Mouse (Mus musculus) spleen, adult 12 weeks (tissue): ENCODE data around the gene Prkag1.

ENCODE experiments used
- DNase-seq: peaks from one replicate; pipeline ENCODE4 v3.0.0; 2022; ENCODE audit warnings: low spot score

Prkag1 gene

DNA sequence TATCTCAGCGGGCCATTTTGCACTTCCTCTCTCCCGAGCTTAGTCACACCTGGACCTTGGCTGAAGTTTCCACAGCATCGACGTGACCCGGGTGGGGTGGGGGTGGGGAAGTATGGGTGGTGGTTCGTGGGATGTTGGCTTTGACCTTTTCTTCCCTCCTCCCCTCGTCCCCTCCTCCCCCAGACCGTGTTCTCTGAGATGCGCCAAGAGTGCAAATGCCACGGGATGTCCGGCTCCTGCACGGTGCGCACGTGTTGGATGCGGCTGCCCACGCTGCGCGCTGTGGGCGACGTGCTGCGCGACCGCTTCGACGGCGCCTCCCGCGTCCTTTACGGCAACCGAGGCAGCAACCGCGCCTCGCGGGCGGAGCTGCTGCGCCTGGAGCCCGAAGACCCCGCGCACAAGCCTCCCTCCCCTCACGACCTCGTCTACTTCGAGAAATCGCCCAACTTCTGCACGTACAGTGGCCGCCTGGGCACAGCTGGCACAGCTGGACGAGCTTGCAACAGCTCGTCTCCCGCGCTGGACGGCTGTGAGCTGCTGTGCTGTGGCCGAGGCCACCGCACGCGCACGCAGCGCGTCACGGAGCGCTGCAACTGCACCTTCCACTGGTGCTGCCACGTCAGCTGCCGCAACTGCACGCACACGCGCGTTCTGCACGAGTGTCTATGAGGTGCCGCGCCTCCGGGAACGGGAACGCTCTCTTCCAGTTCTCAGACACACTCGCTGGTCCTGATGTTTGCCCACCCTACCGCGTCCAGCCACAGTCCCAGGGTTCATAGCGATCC, 38.9 kb downstream of the Prkag1 start:
- no peak for DNase-seq

- no peak for DNase-seq
Observed at GRCm38 (mm10) chr15:98791771-98792170, 39.5 kb downstream of the Prkag1 start.

- DNase-seq, result no peak
Observed at GRCm38 (mm10) chr15:98791221-98791620, 40.1 kb downstream of the Prkag1 start.

GRCm38 (mm10) chr15:98790761-98791160, 40.6 kb downstream of the Prkag1 start:
- no peak for DNase-seq

DNA sequence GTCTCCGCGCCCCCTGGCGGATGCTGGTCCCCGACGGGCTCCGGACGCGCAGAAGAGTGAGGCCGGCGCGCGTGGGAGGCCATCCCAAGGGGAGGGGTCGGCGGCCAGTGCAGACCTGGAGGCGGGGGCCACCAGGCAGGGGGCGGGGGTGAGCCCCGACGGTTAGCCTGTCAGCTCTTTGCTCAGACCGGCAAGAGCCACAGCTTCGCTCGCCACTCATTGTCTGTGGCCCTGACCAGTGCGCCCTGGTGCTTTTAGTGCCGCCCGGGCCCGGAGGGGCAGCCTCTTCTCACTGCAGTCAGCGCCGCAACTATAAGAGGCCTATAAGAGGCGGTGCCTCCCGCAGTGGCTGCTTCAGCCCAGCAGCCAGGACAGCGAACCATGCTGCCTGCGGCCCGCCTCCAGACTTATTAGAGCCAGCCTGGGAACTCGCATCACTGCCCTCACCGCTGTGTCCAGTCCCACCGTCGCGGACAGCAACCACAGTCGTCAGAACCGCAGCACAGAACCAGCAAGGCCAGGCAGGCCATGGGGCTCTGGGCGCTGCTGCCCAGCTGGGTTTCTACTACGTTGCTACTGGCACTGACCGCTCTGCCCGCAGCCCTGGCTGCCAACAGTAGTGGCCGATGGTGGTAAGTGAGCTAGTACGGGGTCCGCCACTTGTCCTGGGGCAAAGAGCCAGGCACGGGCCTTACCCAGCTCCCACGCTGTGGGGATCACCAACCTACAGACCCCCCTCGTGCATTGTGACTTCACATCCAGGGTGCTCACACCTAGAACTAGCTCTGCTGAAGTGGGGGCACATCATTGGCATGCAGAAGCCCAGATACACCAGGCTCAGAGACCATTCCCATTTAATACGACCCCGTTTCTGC, 41.4 kb downstream of the Prkag1 start, which contains the start of gene Wnt1:
Wnt1 (plus strand) TSS at position 197 of the 875 bp plus-strand sequence.
- DNase-seq, result no peak

DNA sequence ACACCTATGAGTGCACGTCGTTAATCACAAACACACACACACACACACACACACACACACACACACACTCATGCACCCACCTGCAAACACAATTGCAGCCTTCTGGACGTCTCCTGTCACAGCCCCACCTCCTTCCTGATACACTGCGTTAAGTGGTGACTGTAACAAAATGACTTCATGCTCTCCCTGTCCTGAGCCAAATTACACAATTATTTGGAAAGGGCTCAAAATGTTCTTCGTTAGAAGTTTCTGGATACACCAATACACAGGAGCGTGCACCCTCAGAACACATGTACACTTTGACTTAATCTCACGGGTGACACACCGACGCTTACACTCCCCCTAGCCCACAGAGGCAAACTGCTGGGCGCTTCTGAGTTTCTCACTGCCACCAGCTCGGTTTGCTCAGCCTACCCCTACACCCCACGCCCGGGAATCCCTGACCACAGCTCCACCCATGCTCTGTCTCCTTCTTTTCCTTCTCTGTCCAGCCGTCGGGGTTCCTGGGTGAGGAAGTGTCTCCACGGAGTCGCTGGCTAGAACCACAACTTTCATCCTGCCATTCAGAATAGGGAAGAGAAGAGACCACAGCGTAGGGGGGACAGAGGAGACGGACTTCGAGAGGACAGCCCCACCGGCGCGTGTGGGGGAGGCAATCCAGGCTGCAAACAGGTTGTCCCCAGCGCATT, 42.2 kb downstream of the Prkag1 start:
- DNase-seq, result no peak

DNA sequence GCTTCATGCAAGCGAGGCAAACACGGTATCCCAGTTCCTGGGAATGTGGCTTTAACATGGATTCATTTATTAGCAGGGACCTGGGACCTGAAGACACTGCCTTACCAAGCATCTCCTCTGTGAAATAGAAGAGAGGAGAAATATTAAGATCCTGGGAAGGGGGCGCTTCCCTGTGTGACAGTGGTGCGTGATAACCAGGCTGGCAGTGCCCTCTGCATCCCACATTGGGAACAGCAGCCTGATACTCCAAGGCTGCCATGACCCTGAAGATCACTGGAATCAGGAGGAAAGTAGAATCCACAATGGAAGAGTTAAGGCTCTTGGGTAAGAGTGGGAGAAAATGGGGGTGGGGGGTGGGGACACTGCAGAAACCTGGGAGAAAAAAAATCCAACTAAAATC, 43.4 kb downstream of the Prkag1 start:
- DNase-seq, result no peak

GRCm38 (mm10) chr15:98785744-98786143, 45.6 kb downstream of the Prkag1 start:
- no peak for DNase-seq

GRCm38 (mm10) chr15:98781166-98781565, 50.2 kb downstream of the Prkag1 start:
- DNase-seq, result no peak

DNA sequence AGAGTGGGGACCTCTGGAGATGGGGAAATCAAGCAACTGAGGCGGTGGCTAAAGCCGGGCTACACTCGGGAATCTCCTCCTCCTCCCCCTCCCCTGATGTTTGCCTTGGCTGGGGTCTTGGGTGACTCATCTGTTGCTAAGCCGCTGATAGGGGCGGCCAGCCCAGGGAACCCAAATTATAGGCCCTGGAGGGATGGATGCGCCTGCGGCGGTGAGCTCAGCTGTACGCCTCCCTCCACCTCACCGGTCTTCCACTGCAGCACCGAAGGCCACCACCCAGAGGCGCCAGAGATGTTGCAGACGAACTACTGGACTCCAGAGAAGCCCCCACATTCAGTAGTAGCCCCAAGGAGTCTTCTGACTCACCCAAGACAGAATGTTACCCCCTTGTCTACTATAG, 50.7 kb downstream of the Prkag1 start:
- DNase-seq, result no peak

DNA sequence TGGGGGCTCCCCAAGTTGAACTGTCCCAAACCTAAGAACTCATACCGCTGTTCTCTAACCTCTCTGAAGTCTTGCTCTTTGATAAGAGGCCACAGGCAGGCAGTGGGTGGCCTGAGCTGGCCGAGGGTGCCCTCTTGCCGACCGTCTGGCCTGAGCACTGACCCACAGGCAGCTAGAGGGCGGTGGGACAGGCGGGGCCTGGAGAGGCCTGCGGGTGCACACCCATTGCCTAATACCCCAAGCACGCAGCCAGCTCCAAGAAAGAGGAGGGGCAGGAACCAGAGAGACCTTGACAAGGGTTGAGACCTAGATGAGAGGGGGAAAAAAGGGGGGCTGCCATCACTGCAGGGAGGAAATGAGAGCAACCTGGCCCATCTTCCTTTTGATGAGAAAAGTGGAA, 51.2 kb downstream of the Prkag1 start:
- no peak for DNase-seq

- DNase-seq, result no peak
Observed at GRCm38 (mm10) chr15:98778806-98779205, 52.5 kb downstream of the Prkag1 start.

DNA sequence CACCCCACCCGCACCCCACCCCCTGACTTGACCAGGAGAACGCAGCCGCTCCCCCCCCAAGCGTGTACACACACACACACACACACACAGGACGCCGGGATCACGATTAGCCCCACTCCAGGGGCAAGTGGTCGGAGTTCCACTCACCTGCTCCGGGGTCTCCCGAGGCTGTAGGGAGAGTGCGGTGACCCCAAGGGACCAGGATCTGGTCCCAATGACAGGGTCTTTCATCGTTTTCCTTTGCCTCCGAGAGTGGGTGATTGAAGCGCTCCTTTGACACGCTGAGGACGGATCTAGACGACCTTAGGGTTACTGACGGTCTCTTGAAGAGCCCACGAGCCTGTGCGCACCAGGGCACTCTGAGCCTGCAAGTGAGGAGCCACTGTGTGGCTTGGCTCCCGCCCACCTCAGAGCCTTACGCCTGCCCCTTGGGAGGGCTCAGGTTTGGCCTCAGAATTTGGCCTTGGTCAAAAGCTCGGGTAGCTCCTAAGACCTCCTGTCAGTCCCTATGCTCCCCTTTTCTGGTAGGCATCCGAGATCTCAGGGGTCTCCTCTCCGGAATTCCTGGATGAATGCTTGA, 53.0 kb downstream of the Prkag1 start:
- no peak for DNase-seq

DNA sequence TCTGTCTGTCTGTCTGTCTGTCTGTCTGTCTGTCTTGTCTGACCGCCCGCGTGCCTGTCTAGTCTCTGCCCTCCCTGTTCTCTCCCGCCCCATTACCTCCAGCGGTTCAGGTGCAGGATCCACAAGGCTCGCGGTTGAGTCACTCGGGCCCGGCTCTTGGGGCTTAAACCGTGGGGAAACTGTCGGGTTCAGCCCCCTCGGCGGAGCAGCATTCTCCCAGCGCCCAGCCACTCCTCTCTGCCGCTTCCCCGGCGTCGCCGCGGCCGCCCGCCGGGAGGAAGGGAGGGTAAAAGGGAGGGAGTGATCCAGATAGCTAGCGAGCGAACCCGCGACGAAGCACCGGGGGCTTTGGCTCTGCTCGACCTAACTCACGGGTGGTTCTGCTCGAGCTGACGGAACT, 53.6 kb downstream of the Prkag1 start, which contains the start of gene Wnt10b:
Wnt10b (minus strand) TSS at position 389 of the 400 bp plus-strand sequence.
- no peak for DNase-seq

DNA sequence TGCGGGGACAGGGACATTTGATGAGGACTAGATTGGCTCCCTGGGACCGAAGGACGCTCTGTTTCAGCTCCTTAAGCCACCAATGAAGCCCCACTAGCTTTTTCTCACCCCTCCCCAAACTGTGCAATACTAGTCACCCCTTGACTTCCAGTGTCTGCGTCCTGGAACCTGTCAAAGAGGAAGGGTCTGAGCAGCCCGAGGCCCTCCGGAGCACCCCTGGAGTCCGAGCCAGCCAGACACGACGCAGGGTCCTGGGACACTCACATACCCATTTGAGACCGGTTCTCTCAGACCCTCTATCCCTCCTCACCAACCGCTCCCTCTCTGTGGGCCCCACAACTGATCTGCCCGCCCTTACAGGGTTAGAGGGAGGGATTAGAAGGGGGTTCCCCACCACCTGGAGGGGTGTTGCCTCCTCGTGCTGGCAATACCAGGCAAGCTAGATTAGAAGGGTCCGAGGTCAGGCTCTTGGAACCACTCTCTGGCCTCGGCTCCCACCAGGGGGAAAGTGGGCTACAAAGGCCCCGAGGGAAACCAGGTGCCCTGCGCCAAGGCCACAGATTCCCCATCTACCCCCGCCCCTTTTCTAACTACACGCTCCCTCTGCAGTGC, 54.2 kb downstream of the Prkag1 start:
- no peak for DNase-seq

DNA sequence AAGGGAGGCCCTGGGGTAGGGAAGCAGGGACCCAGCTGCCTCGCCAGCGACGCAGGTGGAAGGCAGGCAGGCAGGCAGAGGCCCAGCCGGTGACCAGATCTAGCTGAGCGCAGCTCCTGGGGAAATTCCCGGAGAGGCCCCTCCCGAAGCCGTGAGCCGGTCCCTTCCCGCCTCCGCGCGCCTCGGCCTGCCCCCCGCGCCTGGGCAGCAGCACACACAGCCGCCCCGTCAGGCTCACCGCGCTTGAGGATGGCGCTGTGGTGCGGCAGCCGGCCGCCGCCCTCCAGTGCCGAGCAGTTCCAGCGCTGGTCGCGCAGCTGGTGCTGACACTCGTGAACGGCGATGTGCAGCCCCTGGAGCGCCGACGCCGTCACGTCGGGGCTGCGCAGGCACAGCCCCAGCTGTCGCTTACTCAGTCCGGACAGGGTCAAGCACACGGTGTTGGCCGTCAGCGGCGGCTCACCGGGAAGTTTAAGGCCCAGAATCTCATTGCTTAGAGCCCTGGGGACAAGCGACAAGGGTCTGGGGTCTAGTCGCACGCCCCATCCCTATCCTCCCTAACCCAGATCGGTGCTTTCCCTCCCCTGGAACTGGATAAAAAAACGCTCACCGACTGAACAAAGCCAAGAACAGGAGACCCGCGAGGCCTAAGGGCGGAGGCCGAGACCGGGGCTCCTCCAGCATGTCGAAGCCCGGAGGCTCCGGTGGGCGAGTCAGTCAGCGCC, 54.9 kb downstream of the Prkag1 start:
- DNase-seq, result no peak

DNA sequence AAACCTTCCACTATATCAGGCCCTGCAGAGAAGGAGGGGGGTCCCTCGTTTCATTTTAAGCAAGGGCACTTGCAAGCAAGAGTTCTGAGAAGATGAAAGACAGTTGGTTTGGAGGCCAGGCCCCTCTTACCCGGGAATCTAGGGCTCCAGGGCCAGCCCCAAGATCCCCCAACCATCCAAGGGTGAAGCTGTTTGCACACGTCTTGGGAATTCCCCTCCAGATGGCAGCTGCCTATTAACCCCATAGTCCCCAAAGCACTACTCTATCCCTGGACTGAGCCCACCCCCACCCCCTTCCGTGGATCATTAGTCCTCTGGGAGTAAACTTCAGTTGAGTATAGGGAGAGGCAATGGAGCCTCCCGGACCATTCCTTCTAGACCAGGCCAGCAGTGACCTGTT, 55.8 kb downstream of the Prkag1 start:
- no peak for DNase-seq

GRCm38 (mm10) chr15:98774096-98774495, 57.2 kb downstream of the Prkag1 start:
- no peak for DNase-seq

GRCm38 (mm10) chr15:98772511-98773211, 58.7 kb downstream of the Prkag1 start:
- no peak for DNase-seq

DNA sequence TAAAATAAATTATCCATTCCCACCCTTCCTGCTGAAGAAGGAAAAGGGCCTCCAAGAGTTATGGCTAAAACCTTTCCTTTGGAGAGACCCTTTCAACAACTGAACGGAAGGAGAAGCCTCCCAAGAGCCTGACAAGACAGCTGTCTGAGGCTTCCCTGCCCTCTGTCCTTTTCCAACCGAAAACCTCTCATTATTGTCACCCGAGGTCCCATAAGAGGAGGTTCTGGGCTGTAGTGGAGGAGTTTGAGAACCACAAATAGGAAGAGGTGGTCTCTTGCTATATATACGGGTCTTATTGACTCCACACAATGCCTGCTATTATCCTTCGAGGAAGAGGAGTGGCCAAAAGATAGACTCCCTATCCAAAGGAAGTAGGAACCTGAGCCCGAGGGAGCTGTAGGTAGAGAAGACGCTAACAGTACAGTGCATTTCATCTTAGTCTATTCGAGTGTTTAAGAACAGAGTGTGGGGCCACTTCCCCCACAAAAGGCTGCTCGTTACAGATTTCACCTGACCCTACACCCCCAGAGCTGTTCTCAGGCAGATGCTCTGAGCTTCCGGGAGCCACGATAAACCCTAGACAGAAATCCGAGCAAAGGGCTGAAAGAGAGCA, 59.4 kb downstream of the Prkag1 start:
- no peak for DNase-seq
